Mouse (Mus musculus): ENCODE results near the gene Oprm1.

GRCm38 (mm10) chr10:7049901-7050300 is 291.6 kb downstream of the Oprm1 start:
- TF ChIP-seq POLR2A (IDR thresholded peaks at IDR 0.05; ENCODE audit: borderline replicate concordance, insufficient read depth, low read length) (no peak), CTCF (IDR thresholded peaks at IDR 0.05; ENCODE audit: borderline replicate concordance, insufficient read depth, low read depth, low read length) (no peak)
